11 mouse cellular contexts compared by ENCODE assay signal in genomic region chr4:87985281-87985680, GRCm38 (mm10). TPM values are rescaled to one million over a fixed set of nuclear protein-coding genes. Genes with fewer than 3 reads are reported as not detected.
A peak's percentile ranks its signal among the peaks of the same experiment; 100 is the strongest.
DNase-seq lines count a peak whose midpoint lies in the region; ATAC-seq and TF ChIP-seq lines count a peak whose summit lies in the region.
"Had no signal": no experiment of that assay in that cellular context is flagged by ENCODE, and none has a peak within 500 bp of the region (broad histone marks: within the 10 kb centered on the region; RNA-seq: fewer than 3 reads in every experiment).

No protein-coding gene starts in this region.

- no peak for TF ChIP-seq POLR2A in embryonic fibroblast, embryonic 13.5 days (IDR thresholded peaks at IDR 0.05; ENCODE audit: low read depth, low read length)

- 0 out of 2 replicates have a peak, but pooled peaks have one; percentile 50 for ATAC-seq in forebrain, embryonic 13.5 days
- ATAC-seq in forebrain, embryonic 16.5 days: no peak
- ATAC-seq in lung, embryonic 14.5 days (ENCODE audit: insufficient read depth): no peak
- ATAC-seq in stomach, embryonic 16.5 days (ENCODE audit: insufficient read depth, low FRiP score): no peak

- H3K27ac ChIP-seq in forebrain, embryonic 13.5 days: peak overlapping the region; percentile 44; the same call in 1 of the 2 replicates
- no peak overlapping the region for H3K27ac ChIP-seq in forebrain, embryonic 16.5 days (ENCODE audit: low read length)
- peak overlapping the region; percentile 69 for H3K27ac ChIP-seq in lung, embryonic 14.5 days (ENCODE audit: low read depth)
- H3K27ac ChIP-seq in embryonic fibroblast, embryonic 13.5 days (ENCODE audit: insufficient read depth, low read length): peak overlapping the region; percentile 58
- peak overlapping the region; percentile 76 for H3K27ac ChIP-seq in stomach, embryonic 16.5 days (ENCODE audit: low read length)
- H3K27ac ChIP-seq: embryonic facial prominence, embryonic 15.5 days had no signal

- no peak for DNase-seq in lung, embryonic 14.5 days
- DNase-seq in lung, postnatal 25 days (ENCODE audit: low spot score): no peak
- DNase-seq in cerebellum, postnatal 25 days: no peak
- DNase-seq: cerebellum, postnatal 10 days; gastrocnemius, postnatal 10 days; thymus, postnatal 14 days had no signal

- 22% methylated on average over 4 of the region's 4 CpGs for WGBS in forebrain, embryonic 13.5 days
- WGBS in forebrain, embryonic 16.5 days: 30% methylated on average over 4 of the region's 4 CpGs
- WGBS in lung, embryonic 14.5 days: 37% methylated on average over 4 of the region's 4 CpGs
- 45% methylated on average over 4 of the region's 4 CpGs for WGBS in stomach, embryonic 16.5 days

- no peak overlapping the region for H3K9ac ChIP-seq in forebrain, embryonic 13.5 days
- no peak overlapping the region for H3K9ac ChIP-seq in forebrain, embryonic 16.5 days (replicated peaks; ENCODE audit: low read depth, low read length)
- no peak overlapping the region for H3K9ac ChIP-seq in lung, embryonic 14.5 days
- H3K9ac ChIP-seq in stomach, embryonic 16.5 days (ENCODE audit: low read length): no peak overlapping the region
- H3K9ac ChIP-seq: embryonic facial prominence, embryonic 15.5 days had no signal

- H3K9me3 ChIP-seq in forebrain, embryonic 13.5 days (replicated peaks): no peaks in the 10 kb centered on the region
- no peaks in the 10 kb centered on the region for H3K9me3 ChIP-seq in forebrain, embryonic 16.5 days (ENCODE audit: control insufficient read depth, low read length)
- no peaks in the 10 kb centered on the region for H3K9me3 ChIP-seq in lung, embryonic 14.5 days (ENCODE audit: low read depth, low read length)
- no peaks in the 10 kb centered on the region for H3K9me3 ChIP-seq in stomach, embryonic 16.5 days (replicated peaks; ENCODE audit: control insufficient read depth, low read length)
- H3K9me3 ChIP-seq: embryonic facial prominence, embryonic 15.5 days had no signal

- H3K27me3 ChIP-seq in forebrain, embryonic 13.5 days: no peaks in the 10 kb centered on the region
- H3K27me3 ChIP-seq in forebrain, embryonic 16.5 days (replicated peaks; ENCODE audit: control insufficient read depth, insufficient read depth, low read length): no peaks in the 10 kb centered on the region
- H3K27me3 ChIP-seq in lung, embryonic 14.5 days (ENCODE audit: insufficient read depth, low read length): no peaks in the 10 kb centered on the region
- H3K27me3 ChIP-seq in stomach, embryonic 16.5 days (ENCODE audit: control insufficient read depth, insufficient read depth, low read length): no peaks in the 10 kb centered on the region
- H3K27me3 ChIP-seq: embryonic facial prominence, embryonic 15.5 days had no signal

- peaks cover 33% of the 10 kb centered on the region for H3K4me1 ChIP-seq in forebrain, embryonic 13.5 days
- peaks cover 26% of the 10 kb centered on the region for H3K4me1 ChIP-seq in forebrain, embryonic 16.5 days (replicated peaks; ENCODE audit: control insufficient read depth, insufficient read depth, low read length)
- peaks cover 29% of the 10 kb centered on the region for H3K4me1 ChIP-seq in lung, embryonic 14.5 days (ENCODE audit: insufficient read depth)
- H3K4me1 ChIP-seq in embryonic fibroblast, embryonic 13.5 days (ENCODE audit: control insufficient read depth, insufficient read depth, low read length): peaks cover 8% of the 10 kb centered on the region
- H3K4me1 ChIP-seq in stomach, embryonic 16.5 days (ENCODE audit: control insufficient read depth, insufficient read depth, low read length): peaks cover 29% of the 10 kb centered on the region

- no peaks in the 10 kb centered on the region for H3K36me3 ChIP-seq in forebrain, embryonic 13.5 days (ENCODE audit: poor library complexity, severe bottlenecking)
- no peaks in the 10 kb centered on the region for H3K36me3 ChIP-seq in forebrain, embryonic 16.5 days (ENCODE audit: control insufficient read depth, insufficient read depth)
- no peaks in the 10 kb centered on the region for H3K36me3 ChIP-seq in lung, embryonic 14.5 days (ENCODE audit: insufficient read depth)
- H3K36me3 ChIP-seq in stomach, embryonic 16.5 days (ENCODE audit: control insufficient read depth, insufficient read depth, low read length): no peaks in the 10 kb centered on the region
- H3K36me3 ChIP-seq: embryonic facial prominence, embryonic 15.5 days had no signal

- no peak overlapping the region for H3K4me3 ChIP-seq in forebrain, embryonic 13.5 days
- H3K4me3 ChIP-seq in forebrain, embryonic 16.5 days (replicated peaks; ENCODE audit: low read length): no peak overlapping the region
- H3K4me3 ChIP-seq in lung, embryonic 14.5 days (ENCODE audit: low read depth, low read length): no peak overlapping the region
- H3K4me3 ChIP-seq in embryonic fibroblast, embryonic 13.5 days (ENCODE audit: insufficient read depth, low read length): no peak overlapping the region
- H3K4me3 ChIP-seq in stomach, embryonic 16.5 days (replicated peaks; ENCODE audit: low read length): no peak overlapping the region
- H3K4me3 ChIP-seq: embryonic facial prominence, embryonic 15.5 days had no signal

- no peak for TF ChIP-seq CTCF in lung, embryonic 14.5 days (IDR thresholded peaks at IDR 0.05; ENCODE audit: low read depth)
- TF ChIP-seq CTCF in embryonic fibroblast, embryonic 13.5 days (IDR thresholded peaks at IDR 0.05; ENCODE audit: borderline replicate concordance, insufficient read depth, low read length): no peak

- no peak overlapping the region for H3K4me2 ChIP-seq in forebrain, embryonic 13.5 days
- no peak overlapping the region for H3K4me2 ChIP-seq in forebrain, embryonic 16.5 days (ENCODE audit: low read length)
- no peak overlapping the region for H3K4me2 ChIP-seq in lung, embryonic 14.5 days
- H3K4me2 ChIP-seq in stomach, embryonic 16.5 days (ENCODE audit: low read depth, low read length): peak overlapping the region; percentile 24; the same call in 1 of the 2 replicates
- H3K4me2 ChIP-seq: embryonic facial prominence, embryonic 15.5 days had no signal

RNA-seq across cellular contexts. Expression of gene Mllt3, which starts 47.9 kb away (rescaled TPM):
- 107 and 116 TPM in 2 replicates for polyA plus RNA-seq in forebrain, embryonic 13.5 days (2015; fragmentation: Nextera tagmentation; extraction: Ambion mirVana)
- polyA plus RNA-seq in forebrain, embryonic 16.5 days (2015; fragmentation: Nextera tagmentation; extraction: Ambion mirVana): 130 and 147 TPM in 2 replicates
- 43.6 and 44.1 TPM in 2 replicates for polyA plus RNA-seq in lung, embryonic 14.5 days (2014; fragmentation: Nextera tagmentation; extraction: Ambion mirVana)
- 41.6 and 42.0 TPM in 2 replicates for polyA plus RNA-seq in embryonic fibroblast, embryonic 13.5 days (2011; ENCODE audit: insufficient read length, low read depth, missing spikeins)
- polyA plus RNA-seq in stomach, embryonic 16.5 days (2015; fragmentation: Nextera tagmentation; extraction: Ambion mirVana): 33.0 and 41.5 TPM in 2 replicates
